Mouse (Mus musculus) heart, embryonic 13.5 days (tissue): ENCODE measurements around the gene 2510009E07Rik. TPM values are rescaled to one million over a fixed set of nuclear protein-coding genes. Genes with fewer than 3 reads are reported as not detected.

Experiments used
- ATAC-seq: fragments of 200-750 bp; cut with Nextera tagmentation; 2 replicates; pipeline ENCODE4 v1.8.0; 2017; ENCODE audit warnings: moderate TSS enrichment; ENCODE audit not compliant: insufficient number of reproducible peaks, low FRiP score, low TSS enrichment; ENCODE audit errors: extremely low read depth
- H3K27ac ChIP-seq: fragments of 300-500 bp; sonication (generic); replicated peaks from 2 replicates; pipeline ENCODE4 v1.5.1; 2015; ENCODE audit warnings: moderate library complexity, mild to moderate bottlenecking, inconsistent platforms
- H3K27me3 ChIP-seq: fragments of 300-500 bp; sonication (generic); replicated peaks from 2 replicates; pipeline ENCODE4 v1.6.1; 2015; ENCODE audit warnings: mild to moderate bottlenecking, inconsistent platforms
- H3K36me3 ChIP-seq: fragments of 300-500 bp; sonication (generic); 2 replicates; pipeline ENCODE4 v1.6.1; 2015; ENCODE audit warnings: mild to moderate bottlenecking, inconsistent platforms
- H3K4me1 ChIP-seq: fragments of 300-500 bp; sonication (generic); 2 replicates; pipeline ENCODE4 v1.6.1; 2015; ENCODE audit warnings: inconsistent platforms
- H3K4me2 ChIP-seq: fragments of 300-500 bp; sonication (generic); 2 replicates; pipeline ENCODE4 v1.6.1; 2015; ENCODE audit warnings: inconsistent platforms, mild to moderate bottlenecking, moderate library complexity
- H3K4me3 ChIP-seq: fragments of 300-500 bp; sonication (generic); 2 replicates; pipeline ENCODE4 v1.5.1; 2015; ENCODE audit warnings: moderate library complexity, mild to moderate bottlenecking, inconsistent platforms
- H3K9ac ChIP-seq: fragments of 300-500 bp; sonication (generic); 2 replicates; pipeline ENCODE4 v1.6.1; 2015; ENCODE audit warnings: inconsistent platforms, mild to moderate bottlenecking, moderate library complexity
- H3K9me3 ChIP-seq: fragments of 300-500 bp; sonication (generic); 2 replicates; pipeline ENCODE4 v1.6.1; 2016; ENCODE audit warnings: inconsistent platforms
- WGBS: fragments of 180-500 bp; shearing (Covaris S2); methylation state at CpG from one replicate; pipeline ENCODE4 v1.1.7; 2015; ENCODE audit warnings: mixed read lengths; 5-methylcytosine and 5-hydroxymethylcytosine counted together
- polyA plus RNA-seq: library from polyadenylated mRNA; unstranded; fragments of >200 nt; fragmentation: Nextera tagmentation; extraction: Ambion mirVana; gene quantifications from 2 replicates; pipeline ENCODE4 v1.2.1, GENCODE M21; 2015

2510009E07Rik gene
- polyA plus RNA-seq, 1 experiment from 2014 or later, result 19.3 TPM

DNA sequence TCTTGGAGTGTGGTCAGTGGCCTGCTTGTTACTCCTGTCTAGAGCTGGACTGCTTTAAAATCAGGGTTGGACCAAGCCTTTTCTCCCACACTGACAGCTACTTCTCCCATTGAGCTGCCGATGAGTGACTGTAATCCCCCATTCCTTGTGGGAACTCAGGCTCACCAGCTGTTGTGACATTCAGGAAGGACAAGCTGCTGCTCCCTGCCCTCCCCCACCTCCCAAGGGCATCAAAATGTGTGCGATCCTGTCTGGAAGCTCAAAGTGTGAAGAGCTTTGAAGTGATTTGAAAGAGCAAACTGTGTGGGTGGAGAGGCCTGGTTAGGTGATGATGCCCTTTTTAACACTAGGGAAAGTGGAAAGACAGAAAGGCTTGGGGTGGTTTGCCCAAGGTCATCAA lies 15.9 kb upstream of the 2510009E07Rik start:
- Histone ChIP-seq H3K27me3 (no peaks in the 10 kb centered on the region), H3K4me1 (peaks cover 6% of the 10 kb centered on the region; the same call in 1 of the 2 replicates), H3K9ac (0 out of 2 replicates have a peak overlapping the region, but pooled peaks have one; percentile 37), H3K36me3 (no peaks in the 10 kb centered on the region), H3K4me2 (no peak overlapping the region), H3K27ac (peak overlapping the region; percentile 41), H3K9me3 (peaks cover 5% of the 10 kb centered on the region; the same call in 1 of the 2 replicates), H3K4me3 (no peak overlapping the region)
- no peak for ATAC-seq
- 12% methylated on average over 2 of the region's 2 CpGs for WGBS

DNA sequence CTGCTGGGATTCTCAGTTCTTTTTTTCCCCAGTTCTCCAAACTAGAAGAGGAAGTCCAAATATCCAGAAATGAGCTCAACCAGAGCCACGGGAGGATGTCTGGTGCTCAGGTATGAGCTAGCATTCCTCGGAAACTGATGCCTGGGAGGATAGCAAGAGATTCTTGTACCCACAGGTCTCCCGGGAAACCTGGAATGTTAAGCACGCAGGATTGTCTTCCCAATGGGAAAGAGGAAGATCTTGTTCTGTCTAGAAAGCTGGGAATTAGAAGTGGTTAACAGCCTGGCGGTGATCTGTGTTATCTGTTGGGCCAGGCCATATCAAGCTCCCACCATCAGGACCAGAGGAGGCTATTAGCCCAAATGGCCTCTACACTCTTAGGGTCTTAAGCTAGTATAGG lies 10.2 kb upstream of the 2510009E07Rik start:
- Histone ChIP-seq H3K27ac (no peak overlapping the region), H3K4me3 (no peak overlapping the region), H3K9ac (no peak overlapping the region), H3K4me2 (no peak overlapping the region), H3K27me3 (no peaks in the 10 kb centered on the region), H3K4me1 (no peaks in the 10 kb centered on the region), H3K9me3 (peaks cover 17% of the 10 kb centered on the region), H3K36me3 (no peaks in the 10 kb centered on the region)
- WGBS, result 22% methylated on average over 5 of the region's 5 CpGs
- no peak for ATAC-seq

DNA sequence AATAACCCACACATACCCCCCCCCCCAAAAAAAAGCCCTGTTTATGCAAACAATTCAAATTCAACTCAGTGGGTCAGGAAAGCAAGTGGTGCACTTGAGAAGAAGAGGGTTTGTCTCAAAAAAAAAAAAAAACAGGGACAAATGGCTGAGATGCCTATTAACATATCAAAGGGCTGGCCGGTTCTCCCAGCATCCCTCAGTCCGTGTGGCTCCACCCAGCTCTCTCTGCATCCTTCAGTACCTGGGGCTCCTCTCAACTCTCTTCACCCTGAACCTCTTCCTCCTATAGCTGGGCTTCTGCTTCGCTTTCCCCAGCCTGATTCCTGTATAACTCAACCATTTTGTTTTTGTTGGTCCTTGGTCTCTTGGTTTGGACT lies 7.8 kb upstream of the 2510009E07Rik start:
- ATAC-seq, result no peak
- Histone ChIP-seq H3K4me2 (no peak overlapping the region), H3K27me3 (no peaks in the 10 kb centered on the region), H3K4me3 (no peak overlapping the region), H3K4me1 (no peaks in the 10 kb centered on the region), H3K36me3 (no peaks in the 10 kb centered on the region), H3K9me3 (peaks cover 12% of the 10 kb centered on the region), H3K27ac (no peak overlapping the region), H3K9ac (no peak overlapping the region)
- 29% methylated on average over 3 of the region's 3 CpGs for WGBS

DNA sequence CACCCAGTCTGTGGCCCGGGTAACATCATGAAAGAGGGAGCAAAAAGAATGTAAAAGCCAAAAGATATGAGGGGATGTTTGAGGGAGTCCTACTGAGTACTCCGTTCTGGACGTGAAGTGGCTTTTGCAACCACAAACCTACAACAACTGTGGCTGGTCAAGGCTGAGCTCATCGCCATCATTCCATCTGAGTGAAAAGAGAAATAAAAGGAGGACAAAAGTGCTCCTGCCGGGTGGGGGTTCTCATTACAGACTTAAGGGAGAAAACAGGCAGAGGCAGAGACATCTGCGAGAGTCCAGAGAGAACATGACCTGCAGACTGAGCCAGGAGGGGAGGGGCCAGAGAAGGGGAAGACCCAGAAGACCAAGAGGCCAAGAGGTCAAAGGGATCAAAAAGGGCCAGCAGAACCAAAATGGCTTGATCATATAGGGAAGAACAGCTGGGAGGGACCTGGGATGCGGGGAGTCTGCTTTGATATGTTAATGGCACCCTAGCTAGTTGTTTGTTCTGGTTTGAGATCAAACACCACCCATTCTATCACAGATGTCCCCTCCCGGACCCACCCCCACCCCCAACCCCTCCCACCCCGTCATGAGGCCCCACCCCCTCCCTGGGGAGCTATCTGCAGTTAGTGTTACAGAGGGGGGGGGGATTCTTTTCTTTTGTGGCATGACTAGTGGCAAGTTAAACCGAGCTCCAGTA lies 7.3 kb upstream of the 2510009E07Rik start:
- WGBS, result 44% methylated on average over 10 of the region's 10 CpGs
- no peak for ATAC-seq

DNA sequence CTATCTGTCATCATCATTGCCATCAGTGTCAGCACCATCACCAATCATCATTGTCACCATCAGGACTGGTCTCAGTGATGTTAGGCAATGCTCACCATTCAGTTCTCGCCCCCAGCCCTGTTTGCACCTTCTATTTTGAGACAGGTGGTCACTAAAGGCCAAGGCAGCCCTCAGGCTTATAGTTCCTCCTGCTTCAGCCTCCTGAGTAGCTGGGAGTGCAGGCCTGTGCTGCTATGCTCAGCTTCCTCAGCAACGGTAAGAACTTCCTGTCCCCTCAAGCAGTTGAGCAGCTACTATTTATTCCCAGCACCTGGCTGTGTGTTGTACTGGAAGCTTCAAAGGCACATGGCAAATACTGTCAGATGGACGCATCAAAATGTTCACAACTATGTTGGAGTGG lies 3.7 kb upstream of the 2510009E07Rik start:
- Histone ChIP-seq H3K9ac (no peak overlapping the region), H3K4me3 (no peak overlapping the region), H3K9me3 (peaks cover 12% of the 10 kb centered on the region), H3K4me1 (peaks cover 6% of the 10 kb centered on the region), H3K4me2 (no peak overlapping the region), H3K27me3 (no peaks in the 10 kb centered on the region), H3K27ac (no peak overlapping the region), H3K36me3 (no peaks in the 10 kb centered on the region)
- 56% methylated on average over 3 of the region's 3 CpGs for WGBS
- ATAC-seq, result no peak

More for the DNA sequence above, 7.3 kb upstream of the 2510009E07Rik start:
- H3K9me3 ChIP-seq, result peaks cover 12% of the 10 kb centered on the region
- H3K9ac ChIP-seq, result no peak overlapping the region
- H3K4me3 ChIP-seq, result no peak overlapping the region
- no peaks in the 10 kb centered on the region for H3K4me1 ChIP-seq
- no peaks in the 10 kb centered on the region for H3K27me3 ChIP-seq
- no peak overlapping the region for H3K27ac ChIP-seq
- no peak overlapping the region for H3K4me2 ChIP-seq
- H3K36me3 ChIP-seq, result no peaks in the 10 kb centered on the region

DNA sequence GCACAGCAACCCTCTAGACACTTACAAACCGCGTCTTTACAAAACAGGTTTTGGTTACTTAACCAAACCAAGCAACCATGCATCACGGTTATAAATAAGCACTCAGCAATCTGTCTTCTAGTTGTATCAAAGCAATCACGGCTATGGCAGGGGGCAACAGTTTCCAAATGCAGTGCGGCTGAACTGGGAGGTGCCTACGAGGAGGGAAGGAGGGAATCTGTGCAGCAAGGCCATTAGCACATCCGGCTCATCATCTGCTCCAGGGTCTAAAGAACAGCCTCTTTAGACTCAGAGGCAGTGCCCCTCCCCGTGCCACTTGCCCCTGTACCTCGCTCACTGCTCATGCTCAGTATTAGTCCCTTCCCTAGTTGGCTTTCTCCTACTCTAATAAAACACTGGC lies 2.5 kb upstream of the 2510009E07Rik start:
- H3K4me1 ChIP-seq, result peaks cover 17% of the 10 kb centered on the region
- 59% methylated on average over 9 of the region's 9 CpGs for WGBS
- no peaks in the 10 kb centered on the region for H3K36me3 ChIP-seq
- peaks cover 12% of the 10 kb centered on the region for H3K9me3 ChIP-seq
- no peak overlapping the region for H3K4me3 ChIP-seq
- H3K27ac ChIP-seq, result no peak overlapping the region
- no peak for ATAC-seq
- no peak overlapping the region for H3K4me2 ChIP-seq
- no peak overlapping the region for H3K9ac ChIP-seq
- H3K27me3 ChIP-seq, result no peaks in the 10 kb centered on the region

DNA sequence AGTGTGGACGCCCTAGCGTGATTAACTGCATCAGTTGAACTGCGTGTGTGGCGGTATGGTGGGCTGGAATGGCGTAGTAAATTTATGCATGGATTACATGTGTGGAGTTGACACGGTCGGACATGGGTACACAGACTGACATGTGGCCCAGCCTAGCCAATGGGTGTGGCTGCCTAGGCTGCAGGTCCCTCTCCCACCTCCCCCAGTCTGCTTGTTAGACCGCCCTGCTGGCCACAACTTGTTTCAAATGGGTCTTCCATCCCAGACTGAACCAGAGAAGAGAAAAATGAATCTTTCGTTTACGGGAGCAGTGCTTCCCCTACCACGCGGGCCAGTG lies 745 bp upstream of the 2510009E07Rik start:
- Histone ChIP-seq H3K4me2 (peak overlapping the region; percentile 97), H3K27me3 (no peaks in the 10 kb centered on the region), H3K4me3 (peak overlapping the region; percentile 91), H3K36me3 (no peaks in the 10 kb centered on the region), H3K27ac (peak overlapping the region; percentile 95), H3K4me1 (peaks cover 34% of the 10 kb centered on the region), H3K9ac (peak overlapping the region; percentile 98), H3K9me3 (peaks cover 4% of the 10 kb centered on the region)
- 3% methylated on average over 12 of the region's 12 CpGs for WGBS
- ATAC-seq, result peak; percentile 26; the same call in 1 of the 2 replicates

DNA sequence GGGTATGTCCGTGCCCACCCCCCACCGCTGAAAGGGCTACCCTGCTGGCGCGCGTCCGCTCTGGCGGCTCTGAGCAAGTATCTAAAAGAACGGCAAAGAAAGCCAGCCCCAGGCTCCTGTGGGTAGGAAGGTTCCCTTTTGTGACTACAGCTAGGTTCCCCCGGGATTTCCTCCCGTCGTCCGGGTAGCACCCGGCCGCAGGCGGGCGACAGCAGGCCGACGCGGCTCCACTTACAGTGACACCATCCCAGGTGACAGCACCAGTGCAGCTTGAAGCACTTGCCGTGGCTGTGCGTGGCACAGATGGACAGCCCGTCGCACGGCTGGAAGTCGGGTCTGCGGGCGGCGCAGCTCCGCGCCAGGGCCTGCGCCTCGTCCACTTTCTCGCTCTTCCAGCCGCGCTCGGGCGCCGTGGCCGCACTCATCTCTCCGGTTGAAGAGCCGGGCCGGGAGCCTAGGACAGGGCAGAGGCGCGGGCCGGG lies 443 bp downstream of the 2510009E07Rik start:
- Histone ChIP-seq H3K27ac (peak overlapping the region; percentile 95), H3K4me1 (peaks cover 46% of the 10 kb centered on the region), H3K9me3 (no peaks in the 10 kb centered on the region), H3K9ac (peak overlapping the region; percentile 98), H3K27me3 (no peaks in the 10 kb centered on the region), H3K36me3 (peaks cover 2% of the 10 kb centered on the region; the same call in 1 of the 2 replicates), H3K4me3 (peak overlapping the region; percentile 91), H3K4me2 (peak overlapping the region; percentile 97)
- under 1% methylated on average over 45 of the region's 45 CpGs for WGBS
- peak; percentile 49; the same call in 1 of the 2 replicates for ATAC-seq

DNA sequence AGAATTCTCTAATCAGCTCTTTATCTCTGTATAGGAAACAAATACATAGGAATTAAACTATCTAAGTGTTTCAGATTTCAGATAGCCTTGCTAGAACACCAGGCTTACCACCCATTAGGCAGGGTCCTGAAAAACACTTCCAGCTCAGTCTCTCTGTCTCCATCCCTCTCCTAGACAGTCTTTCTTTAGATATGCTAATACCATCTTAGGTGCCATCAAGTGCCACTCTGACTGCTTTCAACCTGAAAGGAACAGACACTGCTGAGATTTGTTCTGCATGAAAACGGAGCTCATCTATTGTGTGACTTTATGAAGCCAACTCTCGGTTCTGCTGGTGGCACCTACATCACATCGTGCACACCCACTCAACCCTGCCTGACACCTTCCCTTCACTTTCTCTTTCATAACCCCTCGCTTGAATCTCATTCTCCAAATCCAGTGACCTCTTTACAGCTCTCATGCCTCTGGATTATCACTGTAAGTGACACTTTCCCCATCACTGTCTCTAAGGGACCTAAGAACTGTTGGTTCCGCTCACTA lies 4.2 kb downstream of the 2510009E07Rik start:
- peak overlapping the region; percentile 58; the same call in 1 of the 2 replicates for H3K27ac ChIP-seq
- WGBS, result 48% methylated on average over 5 of the region's 5 CpGs
- peaks cover 64% of the 10 kb centered on the region for H3K4me1 ChIP-seq
- no peaks in the 10 kb centered on the region for H3K27me3 ChIP-seq
- H3K9me3 ChIP-seq, result no peaks in the 10 kb centered on the region
- no peak for ATAC-seq
- no peak overlapping the region for H3K4me3 ChIP-seq
- no peak overlapping the region for H3K9ac ChIP-seq
- H3K36me3 ChIP-seq, result peaks cover 12% of the 10 kb centered on the region
- peak overlapping the region; percentile 18 for H3K4me2 ChIP-seq

DNA sequence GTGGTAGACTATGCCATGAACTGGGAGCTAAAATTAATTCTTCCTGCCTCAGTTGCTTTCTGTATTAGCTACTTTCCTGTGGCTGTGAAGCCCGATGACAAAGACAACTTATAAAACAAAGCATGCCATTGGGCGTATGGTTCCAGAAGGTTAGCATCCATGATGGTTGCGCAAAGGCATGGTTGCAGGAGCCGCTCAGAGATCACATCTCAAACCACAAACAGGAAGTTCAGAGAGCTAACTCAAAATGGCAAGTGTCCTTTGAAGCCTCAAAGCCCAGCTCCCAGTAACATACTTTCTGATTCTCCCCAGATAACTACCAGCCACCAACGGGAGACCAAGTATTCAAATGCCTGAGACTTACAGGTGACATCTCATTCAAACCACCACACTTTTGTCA lies 5.3 kb downstream of the 2510009E07Rik start:
- Histone ChIP-seq H3K27me3 (no peaks in the 10 kb centered on the region), H3K9me3 (no peaks in the 10 kb centered on the region), H3K4me2 (peak overlapping the region; percentile 18; the same call in 1 of the 2 replicates), H3K4me1 (peaks cover 63% of the 10 kb centered on the region), H3K4me3 (no peak overlapping the region), H3K27ac (no peak overlapping the region), H3K36me3 (peaks cover 12% of the 10 kb centered on the region), H3K9ac (no peak overlapping the region)
- ATAC-seq, result no peak
- 65% methylated on average over 5 of the region's 5 CpGs for WGBS

DNA sequence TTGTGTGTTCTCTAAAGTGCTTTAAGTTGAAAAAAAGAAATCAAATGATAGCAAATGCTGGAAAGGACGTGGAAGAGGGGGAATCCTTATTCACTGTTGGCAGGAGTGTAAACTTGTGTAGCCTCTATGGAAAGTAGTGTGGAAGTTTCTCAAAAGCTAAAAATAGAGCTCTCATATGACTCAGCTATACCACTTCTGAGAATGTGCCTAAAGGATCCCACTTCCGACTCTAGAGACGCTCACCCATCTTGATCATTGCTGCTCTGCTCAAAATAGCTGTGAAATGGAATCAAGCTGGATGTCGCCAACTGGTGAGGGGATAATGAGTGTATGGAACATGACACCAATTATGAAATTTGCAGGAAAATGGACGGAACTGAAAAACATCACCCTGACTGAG lies 7.1 kb downstream of the 2510009E07Rik start:
- Histone ChIP-seq H3K4me3 (no peak overlapping the region), H3K27me3 (no peaks in the 10 kb centered on the region), H3K27ac (peak overlapping the region; percentile 34), H3K4me1 (peaks cover 55% of the 10 kb centered on the region), H3K36me3 (peaks cover 24% of the 10 kb centered on the region), H3K4me2 (peak overlapping the region; percentile 18; the same call in 1 of the 2 replicates), H3K9me3 (no peaks in the 10 kb centered on the region; the same call in 1 of the 2 replicates), H3K9ac (no peak overlapping the region)
- 36% methylated on average over 5 of the region's 5 CpGs for WGBS
- ATAC-seq, result no peak

DNA sequence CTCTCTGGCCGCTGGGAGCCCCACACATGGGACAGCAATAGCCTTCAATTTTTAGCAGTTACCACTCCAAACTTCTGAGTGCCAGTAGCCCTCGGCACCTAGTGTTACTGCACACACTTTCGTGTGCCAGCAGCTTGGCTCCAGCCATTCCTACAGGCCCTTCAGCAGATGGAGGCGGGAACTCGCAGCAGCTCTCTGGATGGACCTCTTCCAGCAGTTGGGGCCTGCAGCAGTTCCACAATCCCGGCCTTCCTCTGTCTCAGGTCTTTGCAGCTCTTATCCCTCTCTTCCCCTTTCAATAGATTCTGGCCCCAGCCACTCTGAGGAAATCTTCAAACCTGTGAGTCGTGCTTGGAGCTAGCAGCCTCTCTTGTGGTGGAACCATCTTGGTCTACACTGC lies 17.7 kb downstream of the 2510009E07Rik start:
- peaks cover 23% of the 10 kb centered on the region for H3K36me3 ChIP-seq
- no peak for ATAC-seq
- 79% methylated on average over 7 of the region's 7 CpGs for WGBS
- H3K27me3 ChIP-seq, result no peaks in the 10 kb centered on the region
- H3K4me1 ChIP-seq, result no peaks in the 10 kb centered on the region
- H3K9me3 ChIP-seq, result no peaks in the 10 kb centered on the region
- no peak overlapping the region for H3K4me2 ChIP-seq
- H3K4me3 ChIP-seq, result no peak overlapping the region
- no peak overlapping the region for H3K27ac ChIP-seq
- no peak overlapping the region for H3K9ac ChIP-seq
